Mouse (Mus musculus) CH12.LX (cell line): ENCODE measurements around the gene Selenoo. TPM values are rescaled to one million over a fixed set of nuclear protein-coding genes. Genes with fewer than 3 reads are reported as not detected.

Experiments
- DNase-seq: peaks from one replicate; pipeline ENCODE4 v3.0.0-alpha.2; 2013; ENCODE audit errors: extremely low read depth
- H3K27ac ChIP-seq: 2 replicates; pipeline ENCODE4 v1.5.1; 2012; ENCODE audit warnings: low read depth, mild to moderate bottlenecking, control low read depth, moderate library complexity; ENCODE audit not compliant: insufficient read depth
- H3K27me3 ChIP-seq: replicated peaks from 2 replicates; pipeline ENCODE3; 2012; ENCODE audit warnings: inconsistent platforms
- H3K36me3 ChIP-seq, 2 experiments: replicated peaks in 1 of 2; 2 replicates each; pipeline versions ENCODE3 to v1.6.1; 2012; ENCODE audit warnings: inconsistent platforms in 1 of 2, low read length in 1 of 2, mild to moderate bottlenecking in 1 of 2, mixed read lengths in 1 of 2, moderate library complexity in 1 of 2; ENCODE audit not compliant: control insufficient read depth in 1 of 2, insufficient read depth in 1 of 2
- H3K4me1 ChIP-seq, 2 experiments: 2 replicates each; pipeline ENCODE4 v1.6.1; 2012; ENCODE audit warnings: inconsistent platforms in 1 of 2, moderate library complexity in 1 of 2; ENCODE audit not compliant: insufficient read depth in 2 of 2, control insufficient read depth in 1 of 2
- H3K4me2 ChIP-seq: 2 replicates; pipeline ENCODE4 v1.6.1; 2012; ENCODE audit warnings: low read depth, mild to moderate bottlenecking, control low read depth; ENCODE audit not compliant: poor library complexity, insufficient read depth, severe bottlenecking
- H3K4me3 ChIP-seq, 3 experiments: fragments of 150-350 bp in 1 of 3; sonication (generic) in 1 of 3; replicated peaks in 1 of 3; 2 replicates each; pipeline versions ENCODE3 to v1.5.1; 2011 to 2012; ENCODE audit warnings: low read depth in 2 of 3, low read length in 2 of 3, mild to moderate bottlenecking in 2 of 3, moderate library complexity in 2 of 3, control low read depth in 1 of 3, improper control_type of control experiment in 1 of 3, inconsistent platforms in 1 of 3, mixed read lengths in 1 of 3; ENCODE audit not compliant: poor library complexity in 1 of 3
- H3K79me2 ChIP-seq: replicated peaks from 2 replicates; pipeline ENCODE4 v1.6.1; 2012; ENCODE audit warnings: mild to moderate bottlenecking, moderate library complexity; ENCODE audit not compliant: control insufficient read depth, poor library complexity, insufficient read depth, severe bottlenecking; ENCODE audit errors: extremely low read depth
- H3K9ac ChIP-seq: 2 replicates; pipeline ENCODE4 v1.6.1; 2012; ENCODE audit warnings: low read depth, mild to moderate bottlenecking, control low read depth, moderate library complexity; ENCODE audit not compliant: insufficient read depth
- H3K9me3 ChIP-seq: replicated peaks from 2 replicates; pipeline ENCODE3; 2012; ENCODE audit warnings: low read length, inconsistent platforms, mixed read lengths
- BHLHE40 ChIP-seq: IDR thresholded peaks from 2 replicates; pipeline ENCODE4 v1.6.1; 2011; ENCODE audit warnings: mild to moderate bottlenecking, low read depth, low read length, improper control_type of control experiment
- CHD1 ChIP-seq: IDR thresholded peaks from 2 replicates; pipeline ENCODE4 v1.6.1; 2012; ENCODE audit warnings: low read depth, low read length, improper control_type of control experiment, inconsistent platforms
- CHD2 ChIP-seq: IDR thresholded peaks from 2 replicates; pipeline ENCODE4 v1.6.1; 2011; ENCODE audit warnings: low read length, improper control_type of control experiment
- EP300 ChIP-seq: IDR thresholded peaks from 2 replicates; pipeline ENCODE4 v1.6.1; 2011; ENCODE audit warnings: low read length, improper control_type of control experiment
- ETS1 ChIP-seq: conservative IDR thresholded peaks from 2 replicates; pipeline ENCODE4 v1.6.1; 2012; ENCODE audit warnings: low read depth, mild to moderate bottlenecking, inconsistent platforms, low read length, improper control_type of control experiment, moderate library complexity
- GABPA ChIP-seq: IDR thresholded peaks from 2 replicates; pipeline ENCODE4 v1.6.1; 2012; ENCODE audit warnings: low read depth, low read length, improper control_type of control experiment, inconsistent platforms; ENCODE audit not compliant: insufficient replicate concordance
- HCFC1 ChIP-seq: IDR thresholded peaks from 2 replicates; pipeline ENCODE4 v1.6.1; 2012; ENCODE audit warnings: low read depth, mild to moderate bottlenecking, inconsistent platforms, low read length, improper control_type of control experiment
- IRF4 ChIP-seq: IDR thresholded peaks from 2 replicates; pipeline ENCODE4 v1.6.1; 2014; ENCODE audit warnings: low read depth, mild to moderate bottlenecking, inconsistent platforms, low read length, improper control_type of control experiment
- JUN ChIP-seq: IDR thresholded peaks from 2 replicates; pipeline ENCODE4 v1.6.1; 2011; ENCODE audit warnings: low read depth, mild to moderate bottlenecking, low read length, improper control_type of control experiment, moderate library complexity; ENCODE audit not compliant: insufficient read depth
- JUND ChIP-seq: conservative IDR thresholded peaks from 2 replicates; pipeline ENCODE4 v1.6.1; 2011; ENCODE audit warnings: low read depth, low read length, improper control_type of control experiment
- KAT2A ChIP-seq: IDR thresholded peaks from 2 replicates; pipeline ENCODE4 v1.6.1; 2012; ENCODE audit warnings: low read length, improper control_type of control experiment, inconsistent platforms; ENCODE audit not compliant: insufficient replicate concordance
- MAFK ChIP-seq: IDR thresholded peaks from 2 replicates; pipeline ENCODE4 v1.6.1; 2011; ENCODE audit warnings: low read length, improper control_type of control experiment; ENCODE audit not compliant: insufficient replicate concordance
- MAX ChIP-seq: IDR thresholded peaks from 2 replicates; pipeline ENCODE4 v1.6.1; 2011; ENCODE audit warnings: low read length, improper control_type of control experiment
- MAZ ChIP-seq: IDR thresholded peaks from 2 replicates; pipeline ENCODE4 v1.6.1; 2012; ENCODE audit warnings: low read depth, mild to moderate bottlenecking, inconsistent platforms, low read length, improper control_type of control experiment, moderate library complexity
- MXI1 ChIP-seq: IDR thresholded peaks from 2 replicates; pipeline ENCODE4 v1.6.1; 2011; ENCODE audit warnings: mild to moderate bottlenecking, low read depth, low read length, improper control_type of control experiment
- MYC ChIP-seq: IDR thresholded peaks from 2 replicates; pipeline ENCODE4 v1.6.1; 2011; ENCODE audit warnings: low read depth, mild to moderate bottlenecking, improper control_type of control experiment, low read length
- NRF1 ChIP-seq: IDR thresholded peaks from 2 replicates; pipeline ENCODE4 v1.6.1; 2014; ENCODE audit warnings: low read depth, mild to moderate bottlenecking, inconsistent platforms, low read length, improper control_type of control experiment, moderate library complexity
- PAX5 ChIP-seq: IDR thresholded peaks from 2 replicates; pipeline ENCODE4 v1.6.1; 2012; ENCODE audit warnings: low read length, inconsistent platforms, mixed read lengths
- POLR2A ChIP-seq: IDR thresholded peaks from 2 replicates; pipeline ENCODE4 v1.6.1; 2011; ENCODE audit warnings: low read depth, mild to moderate bottlenecking, improper control_type of control experiment, low read length
- RAD21 ChIP-seq: IDR thresholded peaks from 2 replicates; pipeline ENCODE4 v1.6.1; 2011; ENCODE audit warnings: low read depth, mild to moderate bottlenecking, low read length, improper control_type of control experiment, moderate library complexity
- SIN3A ChIP-seq: IDR thresholded peaks from 2 replicates; pipeline ENCODE4 v1.6.1; 2012; ENCODE audit warnings: low read length, improper control_type of control experiment, inconsistent platforms
- SMC3 ChIP-seq: IDR thresholded peaks from 2 replicates; pipeline ENCODE4 v1.6.1; 2011; ENCODE audit warnings: low read depth, low read length, improper control_type of control experiment
- TBP ChIP-seq: conservative IDR thresholded peaks from 2 replicates; pipeline ENCODE4 v1.6.1; 2011; ENCODE audit warnings: low read depth, low read length, improper control_type of control experiment
- TCF12 ChIP-seq: IDR thresholded peaks from 2 replicates; pipeline ENCODE4 v1.6.1; 2014; ENCODE audit warnings: low read depth, mild to moderate bottlenecking, inconsistent platforms, low read length, improper control_type of control experiment
- USF1 ChIP-seq: IDR thresholded peaks from 2 replicates; pipeline ENCODE4 v1.6.1; 2014; ENCODE audit warnings: low read depth, mild to moderate bottlenecking, inconsistent platforms, low read length, improper control_type of control experiment
- USF2 ChIP-seq: conservative IDR thresholded peaks from 2 replicates; pipeline ENCODE4 v1.6.1; 2011; ENCODE audit warnings: low read depth, low read length, improper control_type of control experiment
- ZC3H11A ChIP-seq: IDR thresholded peaks from 2 replicates; pipeline ENCODE4 v1.6.1; 2012; ENCODE audit warnings: low read depth, mild to moderate bottlenecking, inconsistent platforms, low read length, improper control_type of control experiment
- ZKSCAN1 ChIP-seq: IDR thresholded peaks from 2 replicates; pipeline ENCODE4 v1.6.1; 2012; ENCODE audit warnings: low read depth, inconsistent platforms, low read length, improper control_type of control experiment, borderline replicate concordance
- ZMIZ1 ChIP-seq: IDR thresholded peaks from 2 replicates; pipeline ENCODE4 v1.6.1; 2012; ENCODE audit warnings: low read depth, mild to moderate bottlenecking, inconsistent platforms, low read length, improper control_type of control experiment
- dilution Hi-C: fragments of 300-500 bp; cut with MboI; formaldehyde crosslinking; loops from 2 replicates; pipeline ENCODE4 v1.14.3; 2020; ENCODE audit warnings: low sequenced_read_pairs; ENCODE audit not compliant: extremely low pct_unique_long_range_greater_than_20kb, extremely low pct_ligation_motif_present
- in situ Hi-C: fragments of 300-500 bp; cut with MboI; formaldehyde crosslinking; loops from 3 replicates; pipeline ENCODE4 v1.14.3; 2019; ENCODE audit warnings: low sequenced_read_pairs, low pct_ligation_motif_present, low pct_unique_long_range_greater_than_20kb, mixed read lengths
- polyA plus RNA-seq: library from polyadenylated mRNA; unstranded; fragments of >175 nt; gene quantifications from 2 replicates; pipeline ENCODE4 v1.2.1, GENCODE M21; 2012; ENCODE audit warnings: low read depth; ENCODE audit not compliant: insufficient read length
- total RNA-seq, 2 experiments: library from RNA; depleted of rRNA; stranded (reverse); fragments of 300-350 nt in 1 of 2; fragments of >200 nt in 1 of 2; gene quantifications; 2 replicates each; pipeline ENCODE4 v1.2.3; 2012 to 2014

Selenoo gene
- total and polyA plus RNA-seq, 3 experiments = 3.7 to 11.7 (median 8.7) TPM

DNA sequence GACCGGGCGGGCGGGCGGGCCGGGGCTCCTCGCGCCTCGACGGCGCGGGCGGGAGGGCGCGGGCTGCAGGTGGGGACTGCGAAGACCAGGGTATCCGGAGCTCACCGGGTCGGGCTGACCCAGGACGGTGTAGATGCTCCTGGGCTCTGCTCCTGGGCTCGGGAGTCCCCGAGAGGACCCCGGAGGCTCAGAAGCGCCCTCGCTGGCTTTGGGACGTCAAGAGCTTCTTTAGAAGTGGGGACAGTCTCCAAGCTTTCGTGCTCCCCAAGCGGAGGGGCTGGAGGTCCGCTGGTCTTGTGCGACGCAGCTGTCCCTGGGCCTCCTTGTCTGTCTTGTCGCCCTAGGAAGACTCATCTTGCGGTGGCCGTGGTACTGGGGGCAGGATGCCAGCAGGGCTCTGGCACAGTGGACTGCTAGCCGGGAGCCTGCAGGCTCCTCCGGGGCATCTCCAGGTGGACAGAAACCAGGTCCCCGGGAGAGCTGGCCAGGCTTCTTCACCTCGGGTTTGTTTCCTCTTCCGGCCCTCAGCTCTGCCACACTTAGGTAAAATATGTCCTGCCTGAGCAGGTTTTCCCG lies 12.6 kb upstream of the Selenoo start:
- Histone ChIP-seq H3K4me1 (peaks cover 6 to 42% of the 10 kb centered on the region in 2 experiments; a peak in 3 of 4 replicates), H3K79me2 (peaks cover 37% of the 10 kb centered on the region), H3K4me2 (peak overlapping the region; percentile 59; the same call in 1 of the 2 replicates), H3K27ac (peak overlapping the region; percentile 46; the same call in 1 of the 2 replicates), H3K4me3 (peak overlapping the region; percentile 83 to 94 (median 88)), H3K27me3 (peaks cover 39% of the 10 kb centered on the region), H3K9ac (peak overlapping the region; percentile 96), H3K36me3 (peaks cover 7 to 19% of the 10 kb centered on the region in 2 experiments), H3K9me3 (no peaks in the 10 kb centered on the region)
- TF ChIP-seq POLR2A = peak; percentile 1; the same call in 1 of the 2 replicates
- TF ChIP-seq PAX5 = no peak
- dilution Hi-C loops = no loop called here
- in situ Hi-C loops = loop anchor here (10.0 kb wide), 2 partner anchors 251 to 349 kb away; partner anchors contain the start of genes C730034F03Rik, Chkb, Cpt1b and Gm44502
- DNase-seq = peak; percentile 21

DNA sequence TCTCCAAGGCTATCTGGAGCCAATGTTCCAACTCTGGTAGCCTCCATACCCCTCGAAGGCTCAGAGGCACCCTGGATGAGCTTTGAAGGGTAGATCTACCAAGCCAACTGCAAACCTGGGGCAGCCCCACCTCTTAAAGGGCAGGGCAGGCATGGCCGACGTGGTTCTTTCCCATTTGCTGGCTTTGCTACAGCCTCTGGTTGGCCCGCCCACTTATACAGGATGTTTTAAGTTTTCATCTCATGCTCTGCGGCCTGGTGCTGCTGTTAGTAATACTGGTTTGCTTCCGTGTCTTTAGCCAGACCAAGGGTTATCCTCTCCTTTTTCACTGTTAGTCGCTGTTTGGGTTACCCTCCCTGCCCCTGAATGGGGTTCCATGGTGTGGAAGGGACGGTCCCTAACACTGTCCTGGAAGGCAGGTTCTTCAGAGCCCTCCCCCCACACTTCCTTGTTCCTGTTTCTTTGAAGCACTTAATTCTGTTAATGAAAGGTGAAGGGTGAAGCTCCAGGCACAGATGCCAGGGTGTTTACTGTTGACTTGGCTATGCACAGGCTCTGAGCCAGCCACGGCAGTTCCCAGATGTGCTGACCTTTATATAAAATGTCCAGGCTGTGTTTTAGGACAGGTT lies 10.6 kb upstream of the Selenoo start:
- peak overlapping the region; percentile 91 for H3K27ac ChIP-seq
- peak overlapping the region; percentile 96 for H3K9ac ChIP-seq
- H3K36me3 ChIP-seq = peaks cover 27 to 39% of the 10 kb centered on the region in 2 experiments
- H3K27me3 ChIP-seq = peaks cover 20% of the 10 kb centered on the region
- in situ Hi-C loops = loop anchor here (10.0 kb wide), 2 partner anchors 254 to 346 kb away; partner anchors contain the start of genes C730034F03Rik, Chkb, Cpt1b and Gm44502
- H3K9me3 ChIP-seq = no peaks in the 10 kb centered on the region
- peak; percentile 90 for DNase-seq
- peak overlapping the region; percentile 83 to 94 (median 88) for H3K4me3 ChIP-seq
- H3K4me2 ChIP-seq = peak overlapping the region; percentile 59
- peaks cover 6 to 42% of the 10 kb centered on the region in 2 experiments; a peak in 3 of 4 replicates for H3K4me1 ChIP-seq
- peaks cover 37% of the 10 kb centered on the region for H3K79me2 ChIP-seq
- dilution Hi-C loops = no loop called here
- peak; percentile 69 for TF ChIP-seq MAX
- 0 out of 2 replicates have a peak, but pooled peaks have one; percentile 42 for TF ChIP-seq TCF12
- no peak for TF ChIP-seq JUN
- TF ChIP-seq USF1 = no peak
- peak; percentile 76 for TF ChIP-seq ZMIZ1
- TF ChIP-seq HCFC1 = peak; percentile 74
- TF ChIP-seq EP300 = peak; percentile 49; the same call in 1 of the 2 replicates
- TF ChIP-seq USF2 = no peak
- TF ChIP-seq POLR2A = peak; percentile 85
- peak; percentile 86; the same call in 1 of the 2 replicates for TF ChIP-seq MAZ
- peak; percentile 90 for TF ChIP-seq CHD2
- TF ChIP-seq KAT2A = no peak
- TF ChIP-seq IRF4 = peak; percentile 64
- peak; percentile 82 for TF ChIP-seq MYC
- no peak for TF ChIP-seq CHD1
- TF ChIP-seq ZKSCAN1 = no peak
- 0 out of 2 replicates have a peak, but pooled peaks have one; percentile 41 for TF ChIP-seq ETS1
- no peak for TF ChIP-seq ZC3H11A
- TF ChIP-seq RAD21 = no peak
- no peak for TF ChIP-seq BHLHE40
- TF ChIP-seq MXI1 = peak; percentile 60
- no peak for TF ChIP-seq MAFK
- TF ChIP-seq PAX5 = no peak
- TF ChIP-seq SIN3A = peak; percentile 87
- TF ChIP-seq TBP = peak; percentile 85; the same call in 1 of the 2 replicates
- TF ChIP-seq NRF1 = no peak
- TF ChIP-seq GABPA = no peak
- no peak for TF ChIP-seq SMC3
- 0 out of 2 replicates have a peak, but pooled peaks have one; percentile 21 for TF ChIP-seq JUND
